13 mouse cellular contexts compared by ENCODE assay signal in genomic region chr1:133965298-133965697, GRCm38 (mm10). TPM values are rescaled to one million over a fixed set of nuclear protein-coding genes. Genes with fewer than 3 reads are reported as not detected.
DNase-seq lines count a peak whose midpoint lies in the region; ATAC-seq and TF ChIP-seq lines count a peak whose summit lies in the region.
"Had no signal": no experiment of that assay in that cellular context is flagged by ENCODE, and none has a peak within 500 bp of the region (broad histone marks: within the 10 kb centered on the region; RNA-seq: fewer than 3 reads in every experiment).

No protein-coding gene starts in this region.

- WGBS in lung, embryonic 14.5 days, result 7% methylated on average over 5 of the region's 5 CpGs
- WGBS in kidney, embryonic 15.5 days, result 7% methylated on average over 5 of the region's 5 CpGs

- no peaks in the 10 kb centered on the region for H3K27me3 ChIP-seq in lung, embryonic 14.5 days (ENCODE audit: insufficient read depth, low read length)
- no peaks in the 10 kb centered on the region for H3K27me3 ChIP-seq in kidney, embryonic 15.5 days
- H3K27me3 ChIP-seq: liver, embryonic 15.5 days; midbrain, embryonic 15.5 days had no signal

- peaks cover 59% of the 10 kb centered on the region for H3K4me1 ChIP-seq in lung, embryonic 14.5 days (ENCODE audit: insufficient read depth)
- H3K4me1 ChIP-seq in embryonic fibroblast, embryonic 13.5 days (ENCODE audit: control insufficient read depth, insufficient read depth, low read length), result peaks cover 8% of the 10 kb centered on the region
- peaks cover 60% of the 10 kb centered on the region for H3K4me1 ChIP-seq in kidney, embryonic 15.5 days

- H3K4me3 ChIP-seq in lung, embryonic 14.5 days (ENCODE audit: low read depth, low read length), result no peak overlapping the region
- H3K4me3 ChIP-seq in embryonic fibroblast, embryonic 13.5 days (ENCODE audit: insufficient read depth, low read length), result no peak overlapping the region
- H3K4me3 ChIP-seq in kidney, embryonic 15.5 days (replicated peaks), result no peak overlapping the region
- H3K4me3 ChIP-seq: liver, embryonic 15.5 days; midbrain, embryonic 15.5 days had no signal

- no peaks in the 10 kb centered on the region for H3K9me3 ChIP-seq in lung, embryonic 14.5 days (ENCODE audit: low read depth, low read length)
- no peaks in the 10 kb centered on the region for H3K9me3 ChIP-seq in kidney, embryonic 15.5 days (replicated peaks)
- H3K9me3 ChIP-seq: liver, embryonic 15.5 days; midbrain, embryonic 15.5 days had no signal

- peak; percentile 68 for DNase-seq in lung, embryonic 14.5 days
- DNase-seq in lung, adult 18-20 months, result no peak
- DNase-seq in mesoderm, embryonic 11.5 days (ENCODE audit: low read depth, low spot score), result peak; percentile 53
- no peak for DNase-seq in adipocyte (ENCODE audit: low spot score)
- DNase-seq in right cerebral cortex, postnatal 36 days (ENCODE audit: low spot score in 2 of 2), result no peak
- no peak for DNase-seq in adrenal gland, postnatal 36 days
- DNase-seq: heart, postnatal 36 days; thymus, postnatal 25 days had no signal

- no peak for ATAC-seq in lung, embryonic 14.5 days (ENCODE audit: insufficient read depth)
- no peak for ATAC-seq in kidney, embryonic 15.5 days (replicated peaks; ENCODE audit: low FRiP score)
- ATAC-seq: midbrain, embryonic 15.5 days had no signal

- H3K9ac ChIP-seq in lung, embryonic 14.5 days, result no peak overlapping the region
- no peak overlapping the region for H3K9ac ChIP-seq in kidney, embryonic 15.5 days
- H3K9ac ChIP-seq: liver, embryonic 15.5 days; midbrain, embryonic 15.5 days had no signal

- peak overlapping the region; percentile 87 for H3K27ac ChIP-seq in lung, embryonic 14.5 days (ENCODE audit: low read depth)
- peak overlapping the region; percentile 23; the same call in 1 of the 2 replicates for H3K27ac ChIP-seq in embryonic fibroblast, embryonic 13.5 days (ENCODE audit: insufficient read depth, low read length)
- peak overlapping the region; percentile 84 for H3K27ac ChIP-seq in kidney, embryonic 15.5 days
- H3K27ac ChIP-seq: liver, embryonic 15.5 days; midbrain, embryonic 15.5 days had no signal

- H3K36me3 ChIP-seq in lung, embryonic 14.5 days (ENCODE audit: insufficient read depth), result no peaks in the 10 kb centered on the region
- H3K36me3 ChIP-seq in kidney, embryonic 15.5 days, result no peaks in the 10 kb centered on the region
- H3K36me3 ChIP-seq: liver, embryonic 15.5 days; midbrain, embryonic 15.5 days had no signal

- TF ChIP-seq CTCF in lung, embryonic 14.5 days (IDR thresholded peaks at IDR 0.05; ENCODE audit: low read depth), result no peak
- TF ChIP-seq CTCF in embryonic fibroblast, embryonic 13.5 days (IDR thresholded peaks at IDR 0.05; ENCODE audit: borderline replicate concordance, insufficient read depth, low read length), result no peak

- H3K4me2 ChIP-seq in lung, embryonic 14.5 days, result no peak overlapping the region
- H3K4me2 ChIP-seq in kidney, embryonic 15.5 days, result no peak overlapping the region
- H3K4me2 ChIP-seq: liver, embryonic 15.5 days; midbrain, embryonic 15.5 days had no signal

- no peak for TF ChIP-seq POLR2A in embryonic fibroblast, embryonic 13.5 days (IDR thresholded peaks at IDR 0.05; ENCODE audit: low read depth, low read length)

RNA-seq across cellular contexts. Expression of gene Prelp, which starts 44.1 kb away (rescaled TPM):
- 17.2 and 17.6 TPM in 2 replicates for polyA plus RNA-seq in lung, embryonic 14.5 days (2014; fragmentation: Nextera tagmentation; extraction: Ambion mirVana)
- 28.4 and 42.1 TPM in 2 replicates for polyA plus RNA-seq in embryonic fibroblast, embryonic 13.5 days (2011; ENCODE audit: insufficient read length, low read depth, missing spikeins)
- 1.0 and 2.2 TPM in 2 replicates for polyA plus RNA-seq in kidney, embryonic 15.5 days (2015; fragmentation: Nextera tagmentation; extraction: Ambion mirVana)
- 10 to 100 TPM; 42.1 to 44.9 TPM for total RNA-seq in adrenal gland, postnatal 36 days (2021)
- total RNA-seq: neutrophil, adult 5-6 weeks had no signal

RNA-seq across cellular contexts. Expression of gene Optc, which starts 57.5 kb away (rescaled TPM):
- polyA plus RNA-seq in lung, embryonic 14.5 days (2014; fragmentation: Nextera tagmentation; extraction: Ambion mirVana), result 0.62 and 1.0 TPM in 2 replicates
- polyA plus RNA-seq in embryonic fibroblast, embryonic 13.5 days (2011; ENCODE audit: insufficient read length, low read depth, missing spikeins), result 4.3 and 7.0 TPM in 2 replicates
- polyA plus RNA-seq in kidney, embryonic 15.5 days (2015; fragmentation: Nextera tagmentation; extraction: Ambion mirVana), result 0.27 and 0.56 TPM in 2 replicates
- total RNA-seq in adrenal gland, postnatal 36 days (2021), result 1 to 10 TPM; 1.2 TPM
- total RNA-seq: neutrophil, adult 5-6 weeks had no signal

Comparison
In these comparisons a context has a peak if more than half of its experiments do, and no peak if none do; other contexts are left out.
1. DNase-seq: peak in lung, embryonic 14.5 days (single experiment) and mesoderm, embryonic 11.5 days (single experiment); none in lung, adult 18-20 months (0 of 2), adipocyte (single experiment), right cerebral cortex, postnatal 36 days (0 of 2) and adrenal gland, postnatal 36 days (0 of 2).
2. H3K27ac ChIP-seq: peak in every context shown above with its lines; median percentile 87 in lung, embryonic 14.5 days; 84 in kidney, embryonic 15.5 days; 23 in embryonic fibroblast, embryonic 13.5 days.